Mouse (Mus musculus) embryonic facial prominence, embryonic 11.5 days (tissue): ENCODE data around the gene Gfod2. TPM values are rescaled to one million over a fixed set of nuclear protein-coding genes. Genes with fewer than 3 reads are reported as not detected.

Experiments
- ATAC-seq: fragments of 200-750 bp; cut with Nextera tagmentation; replicated peaks from 2 replicates; pipeline ENCODE4 v1.8.0; 2017; ENCODE audit warnings: low read depth; ENCODE audit not compliant: insufficient number of reproducible peaks, low FRiP score, low TSS enrichment
- DNase-seq: peaks from one replicate; pipeline ENCODE4 v3.0.0-alpha.2; 2015; ENCODE audit warnings: low spot score
- H3K27ac ChIP-seq: fragments of 300-500 bp; sonication (generic); replicated peaks from 2 replicates; pipeline ENCODE4 v1.5.1; 2014; ENCODE audit warnings: mild to moderate bottlenecking, low read depth, low read length, control low read depth
- H3K27me3 ChIP-seq: fragments of 300-500 bp; sonication (generic); 2 replicates; pipeline ENCODE4 v1.6.1; 2014; ENCODE audit warnings: mild to moderate bottlenecking, low read length, moderate library complexity, mixed read lengths; ENCODE audit not compliant: control insufficient read depth, insufficient read depth
- H3K36me3 ChIP-seq: fragments of 300-500 bp; sonication (generic); replicated peaks from 2 replicates; pipeline ENCODE4 v1.6.1; 2014; ENCODE audit warnings: low read depth, mild to moderate bottlenecking, low read length, moderate library complexity, mixed read lengths; ENCODE audit not compliant: control insufficient read depth, insufficient read depth
- H3K4me1 ChIP-seq: fragments of 300-500 bp; sonication (generic); 2 replicates; pipeline ENCODE4 v1.6.1; 2014; ENCODE audit warnings: low read length, mixed read lengths; ENCODE audit not compliant: control insufficient read depth, insufficient read depth
- H3K4me2 ChIP-seq: fragments of 300-500 bp; sonication (generic); 2 replicates; pipeline ENCODE4 v1.6.1; 2014; ENCODE audit warnings: low read depth, mild to moderate bottlenecking, control low read depth, low read length, moderate library complexity
- H3K4me3 ChIP-seq: fragments of 300-500 bp; sonication (generic); 2 replicates; pipeline ENCODE4 v1.5.1; 2014; ENCODE audit warnings: low read depth, low read length, control low read depth
- H3K9ac ChIP-seq: fragments of 300-500 bp; sonication (generic); replicated peaks from 2 replicates; pipeline ENCODE4 v1.6.1; 2014; ENCODE audit warnings: mild to moderate bottlenecking, control low read depth, low read length
- H3K9me3 ChIP-seq: fragments of 300-500 bp; sonication (generic); replicated peaks from 2 replicates; pipeline ENCODE4 v1.6.1; 2016; ENCODE audit warnings: mild to moderate bottlenecking, low read length, inconsistent platforms, mixed read lengths; ENCODE audit not compliant: control insufficient read depth
- WGBS: fragments of 180-500 bp; shearing (Covaris S2); extraction: QIAGEN DNeasy Blood & Tissue Kit; methylation state at CpG from one replicate; pipeline ENCODE4 v1.1.7; 2014; 5-methylcytosine and 5-hydroxymethylcytosine counted together
- polyA plus RNA-seq: library from polyadenylated mRNA; unstranded; fragments of >200 nt; fragmentation: Nextera tagmentation; extraction: Ambion mirVana; gene quantifications from 2 replicates; pipeline ENCODE4 v1.2.1, GENCODE M21; 2014

Gfod2 gene
- polyA plus RNA-seq, 1 experiment from 2014 or later = 24.5 TPM

GRCm38 (mm10) chr8:105699488-105700215, 58.8 kb downstream of the Gfod2 start:
- 87% methylated on average over 11 of the region's 11 CpGs for WGBS
- Histone ChIP-seq H3K4me2 (peak overlapping the region; percentile 87), H3K4me3 (peak overlapping the region; percentile 57), H3K36me3 (peaks cover 3% of the 10 kb centered on the region), H3K27me3 (no peaks in the 10 kb centered on the region), H3K4me1 (peaks cover 8% of the 10 kb centered on the region), H3K27ac (no peak overlapping the region), H3K9ac (peak overlapping the region; percentile 56; the same call in 1 of the 2 replicates), H3K9me3 (no peaks in the 10 kb centered on the region)
- no peak for DNase-seq
- no peak for ATAC-seq

DNA sequence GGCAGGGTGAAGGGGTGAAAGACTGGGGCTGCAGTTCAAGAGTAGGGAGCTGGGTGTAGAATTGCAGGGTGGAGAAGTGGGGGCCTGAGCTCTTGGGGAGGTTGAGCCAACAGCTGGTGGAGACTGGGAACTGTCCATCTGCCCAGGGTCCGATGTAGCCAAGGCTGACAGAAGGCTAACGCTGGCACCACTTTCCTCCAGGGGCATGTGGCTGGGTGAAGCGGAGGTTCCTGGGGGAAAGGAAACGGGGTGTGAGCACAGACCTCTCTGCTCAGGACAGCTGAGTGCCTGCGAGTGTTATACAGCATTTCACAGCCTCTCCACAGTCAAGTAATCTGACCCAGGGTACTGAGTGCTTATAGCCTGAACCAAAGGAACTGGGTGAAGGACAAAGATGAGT, 59.7 kb downstream of the Gfod2 start:
- Histone ChIP-seq H3K27me3 (no peaks in the 10 kb centered on the region), H3K4me1 (peaks cover 14% of the 10 kb centered on the region), H3K4me2 (no peak overlapping the region), H3K27ac (no peak overlapping the region), H3K9ac (no peak overlapping the region), H3K9me3 (no peaks in the 10 kb centered on the region), H3K36me3 (peaks cover 3% of the 10 kb centered on the region), H3K4me3 (no peak overlapping the region)
- DNase-seq (no peak), ATAC-seq (no peak)
- WGBS = 91% methylated on average over 5 of the region's 5 CpGs

DNA sequence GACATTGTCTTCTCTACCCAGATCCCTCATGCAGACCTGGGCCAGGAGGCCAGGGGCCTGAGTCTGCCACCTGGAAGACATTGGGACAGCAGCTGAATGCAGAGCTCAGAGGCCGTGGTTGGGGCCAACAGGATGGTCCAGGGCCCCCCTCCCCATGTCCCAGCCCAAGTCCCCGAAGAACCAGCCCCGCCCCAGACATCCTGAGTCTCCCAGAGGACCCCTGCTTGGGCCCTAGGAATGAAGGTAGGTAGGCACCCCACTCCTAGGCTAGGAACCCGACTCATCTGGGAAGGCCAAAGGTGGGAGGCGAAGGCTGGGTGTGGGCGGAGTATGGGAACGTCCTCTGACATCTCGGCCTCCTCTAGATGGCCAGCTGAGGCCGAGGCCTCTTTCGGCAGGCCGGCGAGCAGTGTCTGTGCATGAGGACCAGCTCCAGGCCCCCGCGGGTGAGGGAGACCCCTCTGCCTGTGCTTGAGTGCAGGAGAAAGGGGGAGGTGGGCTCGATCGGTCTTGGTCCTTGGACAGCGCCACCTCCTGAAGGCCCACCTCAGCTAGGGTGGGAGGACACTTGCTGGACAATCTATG, 61.2 kb downstream of the Gfod2 start:
- Histone ChIP-seq H3K4me2 (no peak overlapping the region), H3K9me3 (no peaks in the 10 kb centered on the region), H3K27me3 (no peaks in the 10 kb centered on the region), H3K27ac (no peak overlapping the region), H3K36me3 (no peaks in the 10 kb centered on the region; the same call in none of the 2 replicates), H3K4me3 (no peak overlapping the region), H3K9ac (no peak overlapping the region), H3K4me1 (peaks cover 15% of the 10 kb centered on the region)
- DNase-seq (no peak), ATAC-seq (no peak)
- WGBS = 92% methylated on average over 17 of the region's 17 CpGs

DNA sequence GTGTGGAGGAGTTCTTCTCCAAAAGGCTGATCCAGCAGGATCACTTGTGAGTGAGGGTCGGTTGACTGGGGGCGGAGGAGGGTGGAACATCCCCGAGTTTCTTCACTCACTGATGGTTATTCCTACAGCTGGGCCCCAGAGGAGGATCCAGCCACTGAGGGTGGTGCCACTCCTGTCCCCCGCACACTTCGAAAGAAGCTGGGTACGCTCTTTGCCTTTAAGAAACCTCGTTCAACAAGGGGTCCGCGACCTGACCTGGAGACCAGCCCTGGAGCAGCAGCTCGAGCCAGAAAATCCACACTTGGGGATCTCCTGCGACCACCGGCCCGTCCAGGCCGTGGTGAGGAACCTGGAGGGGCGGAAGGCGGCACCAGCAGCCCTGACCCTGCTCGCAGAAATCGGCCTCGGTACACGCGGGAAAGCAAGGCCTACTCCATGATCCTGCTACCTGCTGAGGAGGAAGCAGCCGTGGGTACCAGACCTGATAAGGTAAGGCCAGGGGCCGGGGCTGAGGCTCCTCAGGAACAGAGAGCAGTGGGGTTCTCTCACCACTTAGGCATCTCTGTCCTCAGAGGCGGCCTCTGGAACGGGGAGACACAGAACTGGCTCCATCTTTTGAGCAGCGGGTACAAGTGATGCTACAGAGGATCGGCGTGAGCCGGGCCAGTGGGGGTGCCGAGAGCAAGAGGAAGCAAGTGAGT, 63.2 kb downstream of the Gfod2 start:
- no peak overlapping the region for H3K4me3 ChIP-seq
- H3K27me3 ChIP-seq = no peaks in the 10 kb centered on the region
- 80% methylated on average over 30 of the region's 30 CpGs for WGBS
- H3K4me1 ChIP-seq = peaks cover 12% of the 10 kb centered on the region
- H3K36me3 ChIP-seq = no peaks in the 10 kb centered on the region; the same call in none of the 2 replicates
- ATAC-seq (no peak), DNase-seq (no peak)
- no peaks in the 10 kb centered on the region for H3K9me3 ChIP-seq
- no peak overlapping the region for H3K4me2 ChIP-seq
- no peak overlapping the region for H3K9ac ChIP-seq
- H3K27ac ChIP-seq = no peak overlapping the region

GRCm38 (mm10) chr8:105694051-105694799, 64.2 kb downstream of the Gfod2 start:
- Histone ChIP-seq H3K36me3 (no peaks in the 10 kb centered on the region; the same call in none of the 2 replicates), H3K27ac (no peak overlapping the region), H3K9ac (peak overlapping the region; percentile 44), H3K9me3 (no peaks in the 10 kb centered on the region), H3K4me3 (peak overlapping the region; percentile 31), H3K4me1 (peaks cover 8% of the 10 kb centered on the region), H3K4me2 (peak overlapping the region; percentile 91), H3K27me3 (no peaks in the 10 kb centered on the region)
- 9% methylated on average over 37 of the region's 40 CpGs for WGBS
- peak; percentile 44 for ATAC-seq
- peak; percentile 9 for DNase-seq

GRCm38 (mm10) chr8:105693648-105694047, 64.8 kb downstream of the Gfod2 start:
- Histone ChIP-seq H3K4me1 (peaks cover 8% of the 10 kb centered on the region), H3K27me3 (no peaks in the 10 kb centered on the region), H3K9ac (peak overlapping the region; percentile 44), H3K4me2 (peak overlapping the region; percentile 91), H3K36me3 (no peaks in the 10 kb centered on the region; the same call in none of the 2 replicates), H3K4me3 (peak overlapping the region; percentile 31), H3K9me3 (no peaks in the 10 kb centered on the region), H3K27ac (no peak overlapping the region)
- 2% methylated on average over 30 of the region's 30 CpGs for WGBS
- peak; percentile 72 for DNase-seq
- ATAC-seq = peak; percentile 27; the same call in 1 of the 2 replicates

GRCm38 (mm10) chr8:105692449-105693182, 65.8 kb downstream of the Gfod2 start:
- no peak for ATAC-seq
- Histone ChIP-seq H3K4me1 (peaks cover 8% of the 10 kb centered on the region), H3K4me2 (no peak overlapping the region), H3K36me3 (no peaks in the 10 kb centered on the region; the same call in none of the 2 replicates), H3K9ac (no peak overlapping the region), H3K27ac (no peak overlapping the region), H3K9me3 (no peaks in the 10 kb centered on the region), H3K4me3 (no peak overlapping the region), H3K27me3 (no peaks in the 10 kb centered on the region)
- WGBS = 89% methylated on average over 11 of the region's 11 CpGs
- no peak for DNase-seq
